Mouse (Mus musculus): ENCODE results near the gene Cpne4. TPM values are rescaled to one million over a fixed set of nuclear protein-coding genes. Genes with fewer than 3 reads are reported as not detected.

The Cpne4 gene
- polyA plus RNA-seq, 1 experiment from 2014 or later: 13.9 TPM

DNA sequence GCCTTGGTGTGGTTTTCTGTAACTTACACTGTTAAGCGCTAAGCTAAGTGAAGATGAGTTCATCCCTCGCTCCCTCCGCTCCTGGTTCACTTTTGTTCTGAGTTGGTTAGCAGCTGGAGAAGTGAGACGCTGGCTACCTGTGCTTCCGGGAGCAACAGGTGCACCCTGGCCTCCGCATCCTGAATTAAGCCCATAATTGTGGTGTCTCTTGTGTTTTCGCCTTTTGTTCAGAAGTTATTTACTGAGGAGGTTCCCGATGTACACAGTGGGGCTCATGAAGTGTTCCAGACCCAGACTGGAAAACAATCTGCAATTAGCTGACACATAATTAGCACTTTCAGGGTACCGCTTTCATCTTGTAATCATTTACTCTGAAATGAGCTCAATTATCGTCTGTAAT, 522.0 kb downstream of the Cpne4 start:
- Histone ChIP-seq H3K9ac (no peak overlapping the region), H3K27me3 (no peaks in the 10 kb centered on the region), H3K27ac (replicated peaks) (no peak overlapping the region), H3K4me2 (no peak overlapping the region), H3K4me3 (no peak overlapping the region), H3K4me1 (replicated peaks) (no peaks in the 10 kb centered on the region), H3K36me3 (peaks cover 40% of the 10 kb centered on the region), H3K9me3 (no peaks in the 10 kb centered on the region)
- ATAC-seq (ENCODE audit: low FRiP score, low read depth): no peak
- WGBS: 95% methylated on average over 10 of the region's 10 CpGs

DNA sequence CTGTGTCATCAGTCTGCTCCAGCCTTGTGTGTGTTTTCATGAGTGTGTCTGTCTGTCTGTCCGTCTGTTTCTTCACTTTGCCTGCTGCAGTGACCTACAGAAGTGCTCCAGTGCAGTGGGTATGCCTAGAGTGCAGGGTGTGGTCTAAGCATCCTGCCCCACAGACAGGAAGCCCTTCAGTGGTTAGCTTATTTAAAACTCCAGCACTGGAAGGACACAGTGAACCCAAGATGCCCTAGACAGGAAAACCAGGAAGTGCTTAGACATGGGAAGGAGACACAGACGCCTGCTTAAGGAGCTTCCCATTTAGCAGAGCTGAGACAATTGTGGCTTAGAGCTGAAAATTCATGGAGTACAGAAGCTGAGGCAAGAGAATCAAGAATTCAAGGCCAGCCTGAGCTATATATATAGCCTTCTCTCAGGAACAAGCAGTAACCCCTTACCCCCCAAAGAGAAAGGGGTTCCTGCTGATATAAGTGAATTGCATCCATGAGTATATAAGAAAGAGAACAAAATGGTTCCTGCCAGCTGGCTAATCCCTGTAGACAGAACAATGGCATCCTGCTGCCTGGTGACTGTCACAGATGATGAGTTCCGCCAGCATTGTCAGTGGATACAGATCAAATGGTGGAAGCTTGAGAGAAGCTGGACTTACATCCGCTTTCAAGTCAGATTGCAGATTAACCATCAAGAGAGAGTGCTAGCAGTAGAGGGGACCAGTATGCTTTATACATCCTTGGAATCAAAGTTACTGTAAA, 526.1 kb downstream of the Cpne4 start:
- Histone ChIP-seq H3K9me3 (no peaks in the 10 kb centered on the region), H3K4me2 (no peak overlapping the region), H3K4me1 (replicated peaks) (no peaks in the 10 kb centered on the region), H3K27ac (replicated peaks) (no peak overlapping the region), H3K9ac (no peak overlapping the region), H3K27me3 (no peaks in the 10 kb centered on the region), H3K4me3 (no peak overlapping the region), H3K36me3 (peaks cover 48% of the 10 kb centered on the region)
- WGBS: 73% methylated on average over 4 of the region's 4 CpGs
- ATAC-seq (ENCODE audit: low FRiP score, low read depth): no peak

- H3K9ac ChIP-seq: no peak overlapping the region
- no peak for ATAC-seq (ENCODE audit: low FRiP score, low read depth)
- no peaks in the 10 kb centered on the region for H3K4me1 ChIP-seq (replicated peaks)
- H3K36me3 ChIP-seq: peaks cover 48% of the 10 kb centered on the region
- WGBS: 96% methylated on average over 8 of the region's 8 CpGs
- H3K4me3 ChIP-seq: no peak overlapping the region
- H3K27me3 ChIP-seq: no peaks in the 10 kb centered on the region
- no peak overlapping the region for H3K27ac ChIP-seq (replicated peaks)
- H3K9me3 ChIP-seq: no peaks in the 10 kb centered on the region
- H3K4me2 ChIP-seq: no peak overlapping the region
These were observed 527.8 kb downstream of the Cpne4 start for GRCm38 (mm10) chr9:105074851-105075250.

- no peak for ATAC-seq (ENCODE audit: low FRiP score, low read depth)
- H3K9ac ChIP-seq: no peak overlapping the region
- H3K36me3 ChIP-seq: peaks cover 41% of the 10 kb centered on the region
- H3K4me2 ChIP-seq: no peak overlapping the region
- no peak overlapping the region for H3K4me3 ChIP-seq
- H3K9me3 ChIP-seq: no peaks in the 10 kb centered on the region
- 95% methylated on average over 13 of the region's 13 CpGs for WGBS
- H3K27ac ChIP-seq (replicated peaks): no peak overlapping the region
- H3K4me1 ChIP-seq (replicated peaks): no peaks in the 10 kb centered on the region
- H3K27me3 ChIP-seq: no peaks in the 10 kb centered on the region
These were observed 529.8 kb downstream of the Cpne4 start for GRCm38 (mm10) chr9:105076756-105077424.

- no peak for ATAC-seq (ENCODE audit: low FRiP score, low read depth)
- H3K4me2 ChIP-seq: no peak overlapping the region
- 90% methylated on average over 4 of the region's 4 CpGs for WGBS
These were observed 531.4 kb downstream of the Cpne4 start for GRCm38 (mm10) chr9:105078460-105078859.

DNA sequence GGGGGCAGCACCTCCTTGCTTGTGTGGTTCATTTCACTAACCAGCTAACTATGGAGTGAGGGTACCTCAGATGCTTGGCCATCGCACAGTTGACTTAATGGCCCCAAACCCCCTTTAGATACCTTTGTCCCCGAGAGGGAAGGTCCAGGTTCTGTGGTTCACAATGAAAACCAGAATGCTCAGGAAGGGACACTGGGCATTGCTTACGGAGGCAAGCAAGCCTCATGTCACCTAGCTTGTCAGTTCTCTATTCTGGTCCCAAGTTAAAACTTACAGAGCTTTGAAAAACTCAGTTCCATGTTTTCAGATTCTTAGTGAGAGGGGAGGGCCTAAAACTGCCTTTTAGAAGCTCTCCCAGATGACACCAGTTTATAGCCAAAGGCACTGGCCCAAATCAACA, 533.2 kb downstream of the Cpne4 start:
- H3K9ac ChIP-seq: no peak overlapping the region
- no peak for ATAC-seq (ENCODE audit: low FRiP score, low read depth)
- no peak overlapping the region for H3K27ac ChIP-seq (replicated peaks)
- no peaks in the 10 kb centered on the region for H3K27me3 ChIP-seq
- 93% methylated on average over 3 of the region's 3 CpGs for WGBS
- no peak overlapping the region for H3K4me3 ChIP-seq
- H3K4me1 ChIP-seq (replicated peaks): no peaks in the 10 kb centered on the region
- H3K36me3 ChIP-seq: peaks cover 17% of the 10 kb centered on the region
- H3K9me3 ChIP-seq: no peaks in the 10 kb centered on the region
- H3K4me2 ChIP-seq: no peak overlapping the region

More at GRCm38 (mm10) chr9:105078460-105078859, 531.4 kb downstream of the Cpne4 start:
- H3K36me3 ChIP-seq: peaks cover 28% of the 10 kb centered on the region
- H3K27ac ChIP-seq (replicated peaks): no peak overlapping the region
- H3K9me3 ChIP-seq: no peaks in the 10 kb centered on the region
- no peaks in the 10 kb centered on the region for H3K27me3 ChIP-seq
- no peak overlapping the region for H3K9ac ChIP-seq
- H3K4me1 ChIP-seq (replicated peaks): no peaks in the 10 kb centered on the region
- H3K4me3 ChIP-seq: no peak overlapping the region

Small RNA genes lying within 50 kb of the gene (microRNA-seq; reads per million reads assigned to microRNA genes)
- gene Gm23391: not detected

Other genes starting within 250 kb of the Cpne4 start
- 0.18 and 0.43 TPM in 2 replicates for gene Acpp, start 209.5 kb upstream of the Cpne4 start, polyA plus RNA-seq (2015; fragmentation: Nextera tagmentation; extraction: Ambion mirVana)

Data from hindbrain, embryonic 15.5 days (tissue).